Mouse (Mus musculus) kidney, postnatal 0 days (tissue): Measurements from ENCODE around the gene Dppa5a. TPM values are rescaled to one million over a fixed set of nuclear protein-coding genes. Genes with fewer than 3 reads are reported as not detected.
"Not testable (repeated sequence)": the region's sequence is repeated elsewhere in the genome, so short reads cannot be mapped to it uniquely, and the experiment has no call there.

Experiments used
- ATAC-seq: fragments of 200-750 bp; cut with Nextera tagmentation; replicated peaks from 2 replicates; pipeline ENCODE4 v1.8.0; 2017; ENCODE audit warnings: low read depth, moderate number of reproducible peaks, moderate TSS enrichment, moderate library complexity; ENCODE audit not compliant: low FRiP score
- DNase-seq: peaks from one replicate; pipeline ENCODE4 v3.0.0-alpha.2; 2016; ENCODE audit warnings: low spot score
- H3K27ac ChIP-seq: fragments of 300-500 bp; sonication (generic); 2 replicates; pipeline ENCODE4 v1.5.1; 2014; ENCODE audit warnings: mild to moderate bottlenecking
- H3K27me3 ChIP-seq: fragments of 300-500 bp; sonication (generic); 2 replicates; pipeline ENCODE4 v1.6.1; 2014; ENCODE audit warnings: low read length, mixed read lengths; ENCODE audit not compliant: insufficient read depth
- H3K36me3 ChIP-seq: fragments of 300-500 bp; sonication (generic); 2 replicates; pipeline ENCODE4 v1.6.1; 2014; ENCODE audit warnings: low read length, mixed read lengths; ENCODE audit not compliant: insufficient read depth
- H3K4me1 ChIP-seq: fragments of 300-500 bp; sonication (generic); replicated peaks from 2 replicates; pipeline ENCODE4 v1.6.1; 2014; ENCODE audit warnings: antibody characterized with exemption, low read length, mixed read lengths; ENCODE audit not compliant: insufficient read depth
- H3K4me2 ChIP-seq: fragments of 300-500 bp; sonication (generic); 2 replicates; pipeline ENCODE4 v1.6.1; 2014; ENCODE audit warnings: mild to moderate bottlenecking, low read length, moderate library complexity, mixed read lengths
- H3K4me3 ChIP-seq: fragments of 300-500 bp; sonication (generic); replicated peaks from 2 replicates; pipeline ENCODE4 v1.5.1; 2014; ENCODE audit warnings: low read depth, low read length
- H3K9ac ChIP-seq: fragments of 300-500 bp; sonication (generic); 2 replicates; pipeline ENCODE4 v1.6.1; 2014; ENCODE audit warnings: low read depth, low read length
- H3K9me3 ChIP-seq: fragments of 300-500 bp; sonication (generic); replicated peaks from 2 replicates; pipeline ENCODE4 v1.6.1; 2016; ENCODE audit warnings: low read length, inconsistent platforms, mixed read lengths
- CTCF ChIP-seq: IDR thresholded peaks from 2 replicates; pipeline ENCODE4 v1.5.1; 2016; ENCODE audit warnings: antibody characterized with exemption, low read depth, mild to moderate bottlenecking, moderate library complexity
- WGBS: fragments of 180-500 bp; shearing (Covaris S2); extraction: QIAGEN DNeasy Blood & Tissue Kit; methylation state at CpG from one replicate; pipeline ENCODE4 v1.1.7; 2014; 5-methylcytosine and 5-hydroxymethylcytosine counted together
- polyA plus RNA-seq: library from polyadenylated mRNA; unstranded; fragments of >200 nt; fragmentation: Nextera tagmentation; extraction: Ambion mirVana; gene quantifications from 2 replicates; pipeline ENCODE4 v1.2.1, GENCODE M21; 2015

Gene Dppa5a
- 0.20 and 0.24 TPM in 2 replicates for polyA plus RNA-seq

DNA sequence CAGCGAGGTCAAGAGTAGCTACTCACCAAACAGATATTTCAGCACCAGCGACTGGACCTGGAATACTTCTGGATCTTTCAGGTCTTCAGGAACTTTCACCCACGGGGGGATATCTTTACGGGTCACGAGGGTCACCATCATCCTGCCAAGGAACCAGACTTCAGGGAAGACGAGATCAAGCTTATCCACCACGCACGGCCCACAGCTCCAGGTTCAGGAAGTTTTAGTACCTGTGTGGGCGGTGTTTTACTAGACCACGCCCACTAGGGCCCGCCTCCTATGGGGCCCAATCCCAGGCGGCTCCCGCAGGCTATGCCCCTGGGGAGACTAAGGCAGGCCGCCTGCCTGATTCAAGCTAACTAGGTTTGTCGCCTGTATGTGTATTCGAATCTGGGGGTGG is at the start of gene Dppa5a:
Gene Dppa5a (minus strand): TSS at position 219 of the 400 bp plus-strand sequence.
- not testable (repeated sequence) for ATAC-seq

DNA sequence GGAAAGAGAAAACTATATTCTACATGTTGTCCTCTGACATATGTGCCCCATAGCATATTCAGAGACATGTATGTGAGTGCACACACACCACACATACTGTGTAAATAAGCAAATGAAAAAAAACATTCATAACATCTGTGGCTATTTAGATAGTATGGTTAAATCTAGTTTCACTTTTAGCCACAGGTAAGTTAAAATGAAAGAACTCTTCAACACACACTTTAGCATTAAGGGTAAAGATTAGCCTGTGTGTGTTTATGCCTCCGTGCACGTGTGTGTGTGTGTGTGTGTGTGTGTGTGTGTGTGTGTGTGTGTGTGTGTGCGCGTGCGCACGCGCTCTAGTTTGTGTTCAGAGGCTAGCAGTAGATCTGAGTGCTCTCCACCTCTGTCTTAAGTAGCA is 33.6 kb upstream of the Dppa5a start:
- H3K9ac ChIP-seq = no peak overlapping the region
- DNase-seq = no peak
- no peak for ATAC-seq
- TF ChIP-seq CTCF = no peak
- no peaks in the 10 kb centered on the region for H3K36me3 ChIP-seq
- no peak overlapping the region for H3K27ac ChIP-seq
- no peak overlapping the region for H3K4me3 ChIP-seq
- 97% methylated on average over 7 of the region's 7 CpGs for WGBS
- H3K27me3 ChIP-seq = 0 out of 2 replicates have a peak, but pooled peaks cover 4% of the 10 kb centered on the region
- no peaks in the 10 kb centered on the region for H3K4me1 ChIP-seq
- H3K4me2 ChIP-seq = no peak overlapping the region
- no peaks in the 10 kb centered on the region for H3K9me3 ChIP-seq

More for the DNA sequence above, at the start of gene Dppa5a:
- not testable (repeated sequence) for H3K4me1 ChIP-seq, H3K27ac ChIP-seq, H3K4me3 ChIP-seq, H3K9ac ChIP-seq, H3K27me3 ChIP-seq, DNase-seq, H3K36me3 ChIP-seq, H3K4me2 ChIP-seq, H3K9me3 ChIP-seq
- 93% methylated on average over 16 of the region's 16 CpGs for WGBS

DNA sequence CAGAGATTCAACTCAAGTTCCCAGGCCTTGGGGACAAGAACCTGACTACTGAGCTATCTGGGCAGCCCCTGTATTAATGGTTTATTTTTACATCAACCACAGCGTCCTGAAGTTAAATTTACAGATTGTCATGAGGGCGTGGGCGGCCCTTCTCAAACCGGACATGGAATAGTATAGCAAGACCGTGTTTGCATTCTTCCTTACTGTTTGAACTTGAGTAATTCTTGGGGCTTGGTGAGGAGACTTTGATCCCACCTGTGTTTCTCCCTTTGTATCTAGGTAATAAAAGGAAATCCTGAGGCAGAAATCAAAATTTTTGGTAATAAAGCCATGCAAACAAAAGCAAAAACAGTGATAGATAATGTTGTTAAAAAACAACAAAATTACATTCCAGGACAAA is 32.6 kb upstream of the Dppa5a start:
- Histone ChIP-seq H3K36me3 (no peaks in the 10 kb centered on the region), H3K9ac (no peak overlapping the region), H3K4me1 (peaks cover 6% of the 10 kb centered on the region), H3K9me3 (no peaks in the 10 kb centered on the region), H3K4me3 (no peak overlapping the region), H3K4me2 (no peak overlapping the region), H3K27ac (no peak overlapping the region), H3K27me3 (peaks cover 11% of the 10 kb centered on the region; the same call in 1 of the 2 replicates)
- DNase-seq (no peak), ATAC-seq (no peak)
- no peak for TF ChIP-seq CTCF
- 65% methylated on average over 5 of the region's 5 CpGs for WGBS

DNA sequence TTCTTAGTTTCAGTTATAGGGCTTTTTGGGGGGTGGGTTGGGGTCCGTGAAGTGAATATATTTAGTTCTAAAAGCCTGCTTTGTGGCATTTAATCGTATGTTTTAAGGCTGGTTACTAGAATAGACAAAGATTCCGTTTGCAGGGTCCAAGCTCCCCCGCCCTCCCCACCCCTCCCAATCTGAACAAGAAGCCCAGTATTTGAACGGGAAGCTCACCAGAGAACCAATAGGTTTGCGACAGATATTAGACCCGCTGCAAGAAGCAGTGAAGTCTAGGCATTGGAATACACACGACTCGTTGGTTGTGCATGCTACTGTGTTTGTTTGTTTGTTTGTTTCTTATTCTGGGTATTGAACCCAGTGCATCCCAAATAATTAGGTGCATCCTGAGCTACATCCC is 28.5 kb upstream of the Dppa5a start:
- 64% methylated on average over 9 of the region's 9 CpGs for WGBS
- DNase-seq = no peak
- no peak for TF ChIP-seq CTCF
- Histone ChIP-seq H3K27ac (no peak overlapping the region), H3K27me3 (peaks cover 16% of the 10 kb centered on the region), H3K9ac (no peak overlapping the region), H3K4me1 (peaks cover 6% of the 10 kb centered on the region), H3K36me3 (no peaks in the 10 kb centered on the region), H3K4me2 (peak overlapping the region; percentile 54; the same call in 1 of the 2 replicates), H3K9me3 (no peaks in the 10 kb centered on the region), H3K4me3 (0 out of 2 replicates have a peak overlapping the region, but pooled peaks have one; percentile 37)
- ATAC-seq = no peak

DNA sequence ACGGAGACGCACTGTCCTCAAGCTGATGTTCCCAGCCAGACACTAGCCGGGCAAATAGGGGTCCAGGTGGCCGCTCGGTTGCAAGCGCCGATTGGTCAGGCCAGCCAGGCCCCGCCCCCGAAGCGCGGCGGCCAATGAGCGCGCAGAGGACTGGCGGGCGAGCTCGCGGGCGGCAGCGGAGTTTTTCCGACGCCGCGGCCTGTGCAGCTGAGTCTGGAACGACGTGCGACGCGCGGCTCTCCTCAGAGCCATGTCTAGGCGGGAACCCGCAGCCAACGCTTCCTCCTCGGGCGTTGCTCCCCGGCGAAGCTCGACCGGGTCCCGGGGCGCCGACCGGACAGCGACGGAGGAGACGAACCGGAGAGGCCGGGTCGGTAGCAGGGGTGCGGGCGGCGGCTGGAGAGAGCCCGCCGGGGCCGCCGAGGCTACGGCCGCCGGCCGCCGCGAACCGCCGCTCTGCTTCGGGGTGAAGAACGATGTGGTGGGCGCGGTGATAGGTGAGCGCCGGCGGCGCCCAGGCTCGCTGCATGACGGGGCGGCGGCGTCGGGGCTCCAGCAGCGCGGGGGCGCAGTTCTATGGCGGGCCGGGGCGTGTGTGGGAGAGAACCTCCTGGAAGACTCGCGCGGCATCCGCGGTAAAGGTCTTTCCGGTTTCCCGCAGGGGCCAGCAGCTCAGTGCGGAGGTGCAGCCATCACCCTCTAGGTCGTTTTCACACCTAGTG is 27.8 kb upstream of the Dppa5a start, which contains the start of gene Ddx43:
Gene Ddx43 (plus strand): TSS at position 148 of the 722 bp plus-strand sequence.
- ATAC-seq (peak; percentile 91), DNase-seq (peak; percentile 70)
- Histone ChIP-seq H3K4me2 (peak within 1 kb of the TSS; percentile 54), H3K36me3 (no peaks in the 10 kb centered on the region), H3K27me3 (peaks cover 16% of the 10 kb centered on the region), H3K9me3 (no peaks in the 10 kb centered on the region), H3K9ac (peak within 1 kb of the TSS; percentile 46; the same call in 1 of the 2 replicates), H3K4me3 (peak within 1 kb of the TSS; percentile 37), H3K4me1 (peaks cover 6% of the 10 kb centered on the region), H3K27ac (no peak within 1 kb of the TSS)
- TF ChIP-seq CTCF = no peak
- WGBS = 2% methylated on average over 83 of the region's 93 CpGs

DNA sequence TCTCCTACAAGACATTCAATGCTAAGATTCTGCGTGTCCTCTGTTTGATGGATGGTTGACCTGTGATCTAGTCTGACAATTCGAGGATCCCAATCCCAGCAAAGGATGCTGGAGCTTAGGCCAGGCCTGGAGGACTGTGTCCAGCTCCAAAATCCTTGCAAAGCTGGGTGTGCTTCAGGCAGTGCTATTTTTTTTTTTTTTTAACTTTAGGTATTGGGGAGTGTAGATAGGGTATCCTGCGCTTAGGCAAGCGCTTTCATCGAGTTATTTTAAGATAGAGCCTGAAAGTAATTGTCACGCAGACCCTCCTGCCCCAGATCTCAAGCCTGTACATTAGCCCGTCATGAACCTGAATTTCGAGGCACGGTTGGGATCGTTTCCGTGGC is 27.3 kb upstream of the Dppa5a start:
- H3K9ac ChIP-seq = no peak overlapping the region
- H3K27me3 ChIP-seq = peaks cover 16% of the 10 kb centered on the region
- peaks cover 6% of the 10 kb centered on the region for H3K4me1 ChIP-seq
- H3K4me3 ChIP-seq = no peak overlapping the region; the same call in 1 of the 2 replicates
- peak overlapping the region; percentile 54 for H3K4me2 ChIP-seq
- no peaks in the 10 kb centered on the region for H3K36me3 ChIP-seq
- ATAC-seq (no peak), DNase-seq (no peak)
- H3K9me3 ChIP-seq = no peaks in the 10 kb centered on the region
- no peak for TF ChIP-seq CTCF
- 31% methylated on average over 11 of the region's 11 CpGs for WGBS
- H3K27ac ChIP-seq = no peak overlapping the region
